Mouse (Mus musculus): ENCODE data around the gene Gnl1. TPM values are rescaled to one million over a fixed set of nuclear protein-coding genes. Genes with fewer than 3 reads are reported as not detected.

Gnl1 gene
- polyA plus RNA-seq, 1 experiment from 2014 or later = 61.5 TPM

- no peaks in the 10 kb centered on the region for H3K9me3 ChIP-seq (replicated peaks)
- no peak overlapping the region for H3K27ac ChIP-seq (replicated peaks)
- no peak overlapping the region for H3K4me2 ChIP-seq (replicated peaks)
- WGBS = 59% methylated on average over 2 of the region's 2 CpGs
- H3K27me3 ChIP-seq = no peaks in the 10 kb centered on the region
- no peak overlapping the region for H3K9ac ChIP-seq
- peaks cover 8% of the 10 kb centered on the region; the same call in 1 of the 2 replicates for H3K36me3 ChIP-seq
- peaks cover 15% of the 10 kb centered on the region for H3K4me1 ChIP-seq
- ATAC-seq (ENCODE audit: insufficient number of reproducible peaks, low FRiP score, low TSS enrichment, low read depth) = no peak
- no peak overlapping the region for H3K4me3 ChIP-seq (replicated peaks)
Observed at GRCm38 (mm10) chr17:36018979-36019378, 39.3 kb downstream of the Gnl1 start.

GRCm38 (mm10) chr17:36019519-36019918 is 39.9 kb downstream of the Gnl1 start:
- no peak for ATAC-seq (ENCODE audit: insufficient number of reproducible peaks, low FRiP score, low TSS enrichment, low read depth)
- no peaks in the 10 kb centered on the region for H3K27me3 ChIP-seq
- 55% methylated on average over 3 of the region's 3 CpGs for WGBS
- peaks cover 3% of the 10 kb centered on the region; the same call in 1 of the 2 replicates for H3K36me3 ChIP-seq
- H3K27ac ChIP-seq (replicated peaks) = no peak overlapping the region; the same call in 1 of the 2 replicates
- no peak overlapping the region for H3K4me2 ChIP-seq (replicated peaks)
- H3K4me1 ChIP-seq = peaks cover 16% of the 10 kb centered on the region
- no peaks in the 10 kb centered on the region for H3K9me3 ChIP-seq (replicated peaks)
- no peak overlapping the region for H3K4me3 ChIP-seq (replicated peaks)
- no peak overlapping the region for H3K9ac ChIP-seq

- H3K27ac ChIP-seq (replicated peaks) = peak within 1 kb of the TSS; percentile 11; the same call in 1 of the 2 replicates
- no peak within 1 kb of the TSS for H3K9ac ChIP-seq
- 31% methylated on average over 15 of the region's 15 CpGs for WGBS
- H3K36me3 ChIP-seq = no peaks in the 10 kb centered on the region
- peak within 1 kb of the TSS; percentile 30 for H3K4me2 ChIP-seq (replicated peaks)
- peaks cover 16% of the 10 kb centered on the region for H3K4me1 ChIP-seq
- peak within 1 kb of the TSS; percentile 21; the same call in 1 of the 2 replicates for H3K4me3 ChIP-seq (replicated peaks)
- H3K9me3 ChIP-seq (replicated peaks) = no peaks in the 10 kb centered on the region
- H3K27me3 ChIP-seq = no peaks in the 10 kb centered on the region
- no peak for ATAC-seq (ENCODE audit: insufficient number of reproducible peaks, low FRiP score, low TSS enrichment, low read depth)
Observed at GRCm38 (mm10) chr17:36020191-36021073, 40.8 kb downstream of the Gnl1 start, which contains the start of gene H2-T24. H2-T24 (minus strand) TSS chr17:36020560.

GRCm38 (mm10) chr17:36021309-36021708 is 41.7 kb downstream of the Gnl1 start:
- no peak overlapping the region for H3K4me2 ChIP-seq (replicated peaks)
- ATAC-seq (ENCODE audit: insufficient number of reproducible peaks, low FRiP score, low TSS enrichment, low read depth) = no peak

GRCm38 (mm10) chr17:36022098-36022497 is 42.4 kb downstream of the Gnl1 start:
- Histone ChIP-seq H3K27ac (replicated peaks) (no peak overlapping the region), H3K9ac (no peak overlapping the region), H3K4me3 (replicated peaks) (no peak overlapping the region), H3K36me3 (no peaks in the 10 kb centered on the region), H3K9me3 (replicated peaks) (no peaks in the 10 kb centered on the region), H3K27me3 (no peaks in the 10 kb centered on the region), H3K4me1 (peaks cover 16% of the 10 kb centered on the region), H3K4me2 (replicated peaks) (no peak overlapping the region)
- ATAC-seq (ENCODE audit: insufficient number of reproducible peaks, low FRiP score, low TSS enrichment, low read depth) = no peak
- 91% methylated on average over 9 of the region's 9 CpGs for WGBS

More at GRCm38 (mm10) chr17:36021309-36021708, 41.7 kb downstream of the Gnl1 start:
- H3K9ac ChIP-seq = no peak overlapping the region
- no peak overlapping the region for H3K27ac ChIP-seq (replicated peaks)
- 93% methylated on average over 1 of the region's 1 CpGs for WGBS
- H3K4me1 ChIP-seq = peaks cover 16% of the 10 kb centered on the region
- no peak overlapping the region for H3K4me3 ChIP-seq (replicated peaks)
- H3K27me3 ChIP-seq = no peaks in the 10 kb centered on the region
- H3K9me3 ChIP-seq (replicated peaks) = no peaks in the 10 kb centered on the region
- no peaks in the 10 kb centered on the region for H3K36me3 ChIP-seq

GRCm38 (mm10) chr17:36022922-36023321 is 43.3 kb downstream of the Gnl1 start:
- WGBS = 86% methylated on average over 6 of the region's 6 CpGs
- no peak overlapping the region for H3K9ac ChIP-seq
- H3K4me1 ChIP-seq = peaks cover 16% of the 10 kb centered on the region
- no peak overlapping the region for H3K4me3 ChIP-seq (replicated peaks)
- no peaks in the 10 kb centered on the region for H3K27me3 ChIP-seq
- peak overlapping the region; percentile 77; the same call in 1 of the 2 replicates for H3K27ac ChIP-seq (replicated peaks)
- no peak for ATAC-seq (ENCODE audit: insufficient number of reproducible peaks, low FRiP score, low TSS enrichment, low read depth)
- H3K9me3 ChIP-seq (replicated peaks) = no peaks in the 10 kb centered on the region
- no peak overlapping the region for H3K4me2 ChIP-seq (replicated peaks)
- H3K36me3 ChIP-seq = no peaks in the 10 kb centered on the region

GRCm38 (mm10) chr17:36023710-36024654 is 44.3 kb downstream of the Gnl1 start:
- no peaks in the 10 kb centered on the region for H3K36me3 ChIP-seq
- WGBS = 42% methylated on average over 9 of the region's 9 CpGs
- peak overlapping the region; percentile 77 for H3K27ac ChIP-seq (replicated peaks)
- H3K4me2 ChIP-seq (replicated peaks) = peak overlapping the region; percentile 15; the same call in 1 of the 2 replicates
- H3K4me1 ChIP-seq = peaks cover 16% of the 10 kb centered on the region
- H3K4me3 ChIP-seq (replicated peaks) = no peak overlapping the region
- H3K9ac ChIP-seq = no peak overlapping the region
- no peaks in the 10 kb centered on the region for H3K9me3 ChIP-seq (replicated peaks)
- no peaks in the 10 kb centered on the region for H3K27me3 ChIP-seq
- ATAC-seq (ENCODE audit: insufficient number of reproducible peaks, low FRiP score, low TSS enrichment, low read depth) = 0 out of 2 replicates have a peak, but pooled peaks have one; percentile 47

- Histone ChIP-seq H3K27ac (replicated peaks) (no peak overlapping the region), H3K27me3 (no peaks in the 10 kb centered on the region), H3K4me1 (peaks cover 16% of the 10 kb centered on the region), H3K4me3 (replicated peaks) (no peak overlapping the region), H3K36me3 (no peaks in the 10 kb centered on the region), H3K9ac (no peak overlapping the region), H3K4me2 (replicated peaks) (no peak overlapping the region), H3K9me3 (replicated peaks) (no peaks in the 10 kb centered on the region)
- WGBS = 80% methylated on average over 5 of the region's 5 CpGs
- no peak for ATAC-seq (ENCODE audit: insufficient number of reproducible peaks, low FRiP score, low TSS enrichment, low read depth)
Observed at GRCm38 (mm10) chr17:36025197-36025596, 45.5 kb downstream of the Gnl1 start.

GRCm38 (mm10) chr17:36025901-36026300 is 46.2 kb downstream of the Gnl1 start:
- H3K4me1 ChIP-seq = peaks cover 12% of the 10 kb centered on the region; the same call in 1 of the 2 replicates
- no peak for ATAC-seq (ENCODE audit: insufficient number of reproducible peaks, low FRiP score, low TSS enrichment, low read depth)
- H3K9me3 ChIP-seq (replicated peaks) = no peaks in the 10 kb centered on the region
- H3K27ac ChIP-seq (replicated peaks) = no peak overlapping the region
- no peak overlapping the region for H3K4me2 ChIP-seq (replicated peaks)
- H3K9ac ChIP-seq = no peak overlapping the region
- no peak overlapping the region for H3K4me3 ChIP-seq (replicated peaks)
- WGBS = 85% methylated on average over 4 of the region's 4 CpGs
- no peaks in the 10 kb centered on the region for H3K27me3 ChIP-seq
- no peaks in the 10 kb centered on the region for H3K36me3 ChIP-seq

GRCm38 (mm10) chr17:36027663-36028062 is 48.0 kb downstream of the Gnl1 start:
- WGBS = 85% methylated on average over 4 of the region's 4 CpGs
- Histone ChIP-seq H3K4me3 (replicated peaks) (no peak overlapping the region), H3K9ac (no peak overlapping the region), H3K4me2 (replicated peaks) (no peak overlapping the region), H3K36me3 (no peaks in the 10 kb centered on the region), H3K4me1 (peaks cover 15% of the 10 kb centered on the region; the same call in 1 of the 2 replicates), H3K27ac (replicated peaks) (no peak overlapping the region), H3K9me3 (replicated peaks) (no peaks in the 10 kb centered on the region), H3K27me3 (no peaks in the 10 kb centered on the region)
- ATAC-seq (ENCODE audit: insufficient number of reproducible peaks, low FRiP score, low TSS enrichment, low read depth) = no peak

Data from embryonic facial prominence, embryonic 15.5 days (tissue).